Mouse (Mus musculus) heart, adult 18-20 months (tissue): ENCODE measurements at regions not wholly inside any gene's neighbourhood (a gene's known extent, or its start where the extent isn't known, plus 50 kb on each side); places are given as distances from the start of the nearest gene placed in this dataset.
A peak's percentile ranks its signal among the peaks of the same experiment; 100 is the strongest.

Experiments
- DNase-seq, 2 experiments: peaks; one replicate each; pipeline ENCODE4 v3.0.0; 2021 to 2022; ENCODE audit warnings: mixed read lengths in 1 of 2

DNA sequence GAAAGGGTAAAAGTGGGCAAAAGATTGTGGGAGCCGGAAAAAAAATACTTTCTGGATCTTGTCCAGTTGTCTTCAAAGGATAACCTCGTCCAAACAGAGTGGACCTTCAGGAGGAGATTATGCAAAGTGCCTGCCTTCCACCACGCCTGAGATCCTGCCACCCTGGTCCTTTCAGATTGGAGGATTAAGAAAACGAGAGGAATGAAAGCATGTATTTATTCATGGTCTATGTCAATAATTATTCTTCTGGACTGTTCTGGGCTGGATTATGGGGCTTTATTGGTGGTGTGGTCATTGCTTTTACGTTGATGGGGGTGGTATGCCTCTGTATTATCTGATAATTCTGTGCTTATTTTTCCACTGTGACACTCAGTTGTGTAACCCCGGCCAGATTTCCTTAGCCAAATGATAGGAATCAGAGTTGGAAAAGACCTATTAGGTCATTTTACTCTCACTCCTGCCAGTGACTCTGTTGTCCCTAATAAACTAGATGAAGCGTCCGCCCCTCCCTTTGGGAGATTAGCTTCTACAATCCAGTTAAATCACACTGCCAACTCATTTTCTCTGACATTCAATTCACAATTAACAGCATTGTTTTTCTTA, 656.3 kb downstream of the Slc22a22 start:
- peak; percentile 6 to 7 for DNase-seq

DNA sequence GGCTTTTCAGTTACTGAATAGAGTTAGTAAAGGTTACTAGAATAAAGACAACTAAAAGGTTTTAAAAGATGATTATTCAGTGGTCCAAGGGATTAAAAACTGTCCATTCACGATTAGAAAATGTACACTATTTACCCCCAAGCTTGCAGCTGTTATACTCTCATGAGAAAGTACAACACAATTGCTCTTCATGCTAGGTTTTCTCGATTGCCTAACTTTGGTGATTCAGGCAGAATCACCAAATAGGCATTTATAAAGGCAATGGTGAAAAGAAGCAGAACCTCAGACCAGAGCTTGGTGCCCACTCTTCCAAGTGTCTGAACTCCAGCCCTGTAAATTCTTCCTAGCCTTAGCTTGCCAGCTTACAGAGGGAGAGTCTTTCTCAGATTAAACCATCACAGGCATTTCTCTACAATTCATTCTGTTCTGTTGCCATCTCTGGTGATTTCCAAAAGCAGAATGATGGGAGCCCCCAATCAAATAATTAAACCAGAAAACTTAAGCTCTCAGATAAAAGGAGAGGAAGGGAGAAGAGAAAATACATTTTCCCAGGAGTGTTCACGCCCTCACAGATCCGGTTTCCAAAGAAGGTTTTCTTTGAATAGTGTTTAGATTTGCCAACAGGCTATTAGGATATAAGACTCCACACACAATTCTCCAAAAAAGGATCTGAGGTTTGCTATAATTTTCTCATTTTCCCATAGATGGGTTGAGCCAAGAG, 657.0 kb downstream of the Slc22a22 start:
- DNase-seq = no peak

DNA sequence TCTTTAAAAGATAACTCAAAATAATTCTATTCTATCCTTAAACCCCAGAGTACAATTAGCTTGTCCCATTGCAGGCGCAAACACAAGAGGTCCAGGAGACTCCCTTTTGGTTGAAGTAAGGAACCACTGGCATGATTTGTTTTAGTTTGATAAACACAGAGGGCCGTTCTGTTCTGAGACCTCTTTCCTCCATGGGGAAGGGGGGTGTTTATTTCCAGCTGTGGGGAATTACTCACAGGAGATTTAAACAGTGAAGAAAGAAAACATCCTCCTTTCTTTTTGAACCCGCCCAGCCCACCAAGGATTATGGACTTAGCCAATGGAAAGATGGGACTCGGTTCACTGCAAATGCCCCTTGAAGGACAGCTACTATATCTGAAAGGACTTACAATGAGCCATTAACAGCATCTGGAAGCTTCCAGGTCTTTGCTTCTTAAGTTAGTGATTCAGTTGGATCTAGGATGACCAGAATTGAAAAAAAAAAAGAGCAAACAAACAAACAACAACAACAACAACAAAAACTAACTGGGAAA, 659.2 kb downstream of the Slc22a22 start:
- no peak for DNase-seq

DNA sequence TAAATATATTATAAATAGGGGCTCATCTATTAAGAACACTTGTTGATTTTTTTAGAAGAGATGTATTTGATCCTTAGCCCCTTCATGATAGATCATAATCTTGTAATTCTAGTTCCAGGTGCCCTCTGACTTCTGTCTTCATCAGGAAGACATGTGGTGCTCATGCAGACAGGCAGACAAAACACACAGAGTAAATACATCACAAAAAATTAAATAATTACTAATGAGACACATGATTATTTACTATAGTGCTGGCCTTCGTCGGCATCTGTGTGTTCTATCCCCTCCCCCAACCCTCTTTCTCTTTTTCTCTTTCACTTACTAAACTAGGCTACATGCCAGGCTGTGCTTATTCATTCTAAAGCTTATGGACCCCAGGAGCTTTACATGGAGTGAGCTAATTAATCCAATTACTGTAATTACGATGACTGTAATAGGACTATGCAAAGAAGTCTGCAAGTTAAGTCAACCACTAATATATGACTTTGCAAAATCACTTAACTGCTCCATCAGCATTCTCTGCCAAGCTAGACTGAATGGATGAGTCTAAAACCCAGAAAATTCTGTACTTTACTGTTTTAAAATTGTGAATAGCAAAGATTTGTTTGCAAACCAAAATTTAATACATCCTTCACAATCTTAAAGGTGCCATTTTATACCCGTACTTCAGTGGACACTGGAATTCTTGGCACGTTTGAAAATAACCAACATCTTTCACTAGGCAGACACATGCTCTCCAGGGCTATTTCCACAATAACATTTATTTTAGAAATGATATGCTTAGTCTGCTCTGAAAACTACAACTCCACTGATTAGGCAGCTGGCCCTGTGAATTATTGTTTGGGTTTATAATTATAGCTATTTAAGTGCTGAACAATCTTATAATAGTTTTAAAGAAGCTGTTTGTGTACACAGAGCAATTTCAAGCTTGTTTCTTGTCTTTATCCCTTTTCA, 659.9 kb downstream of the Slc22a22 start:
- DNase-seq = no peak

DNA sequence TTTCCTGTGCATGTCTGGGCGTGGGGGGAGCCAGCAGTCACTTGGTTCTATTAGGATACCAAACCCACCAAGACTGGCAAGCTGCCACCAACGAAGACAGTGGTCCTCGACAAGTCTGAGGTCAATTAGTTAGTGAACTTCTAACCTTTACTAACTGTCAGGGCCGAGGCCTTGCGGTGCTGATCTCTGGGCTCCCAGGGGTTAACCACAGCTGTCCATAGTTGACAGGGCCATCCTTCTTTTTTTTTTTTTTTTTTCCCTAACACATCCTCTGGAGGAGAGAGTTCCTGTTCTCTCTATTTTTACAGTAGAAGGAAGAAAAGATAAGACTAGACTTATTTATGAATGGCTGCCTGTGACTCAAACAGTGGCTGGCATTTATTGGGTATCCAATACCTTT, 663.5 kb downstream of the Slc22a22 start:
- DNase-seq = no peak

DNA sequence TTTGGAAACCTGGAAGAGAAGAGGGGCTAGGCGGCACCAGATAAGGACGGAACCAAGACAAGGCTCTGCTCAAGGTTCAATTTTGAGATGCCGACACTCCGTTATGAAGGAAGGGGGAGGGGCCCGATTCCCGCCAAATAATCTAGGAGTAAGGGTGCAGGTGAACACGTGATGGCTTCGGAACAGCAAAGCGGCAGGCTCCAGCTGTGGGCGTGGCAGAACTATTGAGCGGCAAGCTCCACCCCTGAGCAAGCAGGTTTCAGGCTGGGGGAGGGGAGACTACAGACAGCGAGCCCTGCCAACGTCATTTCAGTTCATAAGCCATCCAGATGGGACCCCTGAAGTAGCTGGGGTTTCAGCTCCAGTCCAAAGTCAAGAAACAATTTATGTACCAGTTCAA, 667.3 kb downstream of the Slc22a22 start:
- DNase-seq = no peak

DNA sequence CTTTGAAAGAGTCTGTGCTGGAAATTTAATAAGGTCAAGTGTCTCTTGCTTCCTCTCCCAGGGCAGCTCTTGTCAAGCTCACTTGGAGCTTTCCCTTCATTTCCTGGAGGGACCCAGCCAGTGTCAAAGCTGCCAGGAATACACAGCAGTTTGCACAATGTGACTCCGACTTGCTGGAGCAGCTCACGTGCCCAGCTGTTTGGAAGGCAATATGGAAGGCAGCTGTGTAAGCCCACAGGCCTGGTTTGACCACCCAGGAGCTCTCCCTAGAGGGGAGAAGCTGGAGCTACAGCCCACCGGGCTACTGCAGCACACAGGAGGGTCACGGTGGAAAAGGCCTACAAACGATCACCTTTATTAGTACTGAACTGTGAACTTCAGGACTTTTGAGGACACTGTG, 669.8 kb downstream of the Slc22a22 start:
- DNase-seq = peak; percentile 18 to 49

DNA sequence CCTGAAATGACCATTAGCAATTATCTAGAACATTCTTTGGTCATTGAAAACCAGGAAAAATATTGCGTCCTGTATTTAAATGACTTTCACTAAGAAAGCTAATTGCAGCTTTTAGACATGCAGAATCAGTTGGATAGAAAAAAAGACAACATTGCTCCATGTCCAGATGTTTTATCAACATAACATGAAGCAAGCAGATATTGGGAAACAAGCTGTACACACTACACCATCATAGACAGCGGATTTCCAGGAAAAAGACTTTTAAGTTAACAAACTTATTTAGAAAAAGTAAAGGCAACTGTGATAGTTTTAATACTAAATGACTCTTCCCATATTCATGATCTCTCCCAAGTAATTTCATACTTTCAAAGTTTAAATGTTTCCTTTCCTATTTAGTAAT, 675.5 kb downstream of the Slc22a22 start:
- DNase-seq = no peak

DNA sequence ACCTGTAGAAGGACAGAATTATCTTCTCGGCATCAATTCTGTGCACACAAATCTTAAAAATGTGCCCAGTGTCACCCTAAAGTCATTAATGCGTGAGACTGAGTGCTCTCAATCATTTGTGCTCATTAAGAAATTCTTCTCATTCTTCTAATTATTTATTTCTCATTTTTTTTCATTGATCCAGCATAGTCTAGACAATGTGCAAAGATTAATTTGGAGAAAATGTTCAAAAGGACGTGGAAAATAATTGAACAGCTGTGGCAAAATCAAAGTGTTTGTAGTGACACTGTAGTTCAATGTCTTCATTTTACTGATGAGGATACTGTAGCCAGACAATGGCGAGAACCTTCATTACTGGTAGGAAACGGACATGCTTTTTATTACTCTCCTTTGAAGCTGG, 702.0 kb downstream of the Slc22a22 start:
- no peak for DNase-seq

DNA sequence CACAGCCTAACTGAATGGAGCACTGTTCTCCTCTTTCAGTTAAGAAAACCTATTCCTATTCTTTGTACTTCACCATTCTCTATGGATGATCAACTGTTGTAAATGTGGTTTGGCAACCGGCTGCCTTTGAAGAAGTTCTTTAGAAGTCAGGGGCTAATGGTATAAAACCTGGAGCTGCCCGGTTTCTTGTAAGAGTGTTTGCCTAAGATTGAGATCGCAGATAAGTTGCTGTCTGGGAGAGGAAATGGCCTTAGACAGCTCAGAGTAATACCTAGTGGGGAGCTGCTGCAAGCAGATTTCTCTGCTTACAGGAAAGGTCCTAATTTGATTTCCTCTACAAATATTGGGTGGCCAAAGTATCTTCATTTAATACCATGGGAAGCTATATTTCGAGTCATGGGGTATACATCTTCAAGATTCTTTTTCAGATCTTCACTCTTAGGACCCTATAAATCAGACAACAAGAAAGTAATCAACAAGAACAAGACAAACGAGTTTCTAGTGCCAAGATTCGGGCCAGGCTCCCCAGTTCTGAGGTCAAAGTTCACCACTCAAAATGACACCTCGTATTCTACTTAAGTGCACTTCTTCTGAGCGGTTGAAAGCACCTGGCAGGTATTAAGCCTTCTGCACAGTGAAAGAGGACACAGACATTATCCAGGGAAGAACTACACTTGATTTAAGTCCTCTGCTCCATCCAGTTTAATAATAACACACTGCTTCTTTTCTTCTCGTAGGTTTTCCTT, 702.6 kb downstream of the Slc22a22 start:
- no peak for DNase-seq

DNA sequence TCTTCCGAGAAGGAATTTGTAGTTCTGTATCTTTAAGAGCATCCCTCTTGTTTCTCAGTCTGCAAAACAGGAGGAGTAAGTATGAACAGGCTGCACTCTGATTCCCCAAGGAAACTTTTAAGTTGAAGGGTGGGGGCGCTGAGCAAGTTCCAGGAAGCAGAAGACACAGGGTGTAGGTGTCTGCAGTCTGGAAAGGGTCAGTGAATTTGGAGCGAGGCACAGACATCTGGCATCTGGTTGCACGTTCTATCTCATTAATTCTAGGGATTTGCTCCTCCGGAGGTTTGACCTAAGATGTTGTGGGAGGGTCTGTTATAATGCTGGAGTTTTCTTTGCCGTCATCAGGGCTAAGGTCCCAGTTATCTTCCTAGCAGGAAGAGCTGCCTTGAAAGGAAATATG, 711.1 kb downstream of the Slc22a22 start:
- DNase-seq = peak; percentile 11 to 39

DNA sequence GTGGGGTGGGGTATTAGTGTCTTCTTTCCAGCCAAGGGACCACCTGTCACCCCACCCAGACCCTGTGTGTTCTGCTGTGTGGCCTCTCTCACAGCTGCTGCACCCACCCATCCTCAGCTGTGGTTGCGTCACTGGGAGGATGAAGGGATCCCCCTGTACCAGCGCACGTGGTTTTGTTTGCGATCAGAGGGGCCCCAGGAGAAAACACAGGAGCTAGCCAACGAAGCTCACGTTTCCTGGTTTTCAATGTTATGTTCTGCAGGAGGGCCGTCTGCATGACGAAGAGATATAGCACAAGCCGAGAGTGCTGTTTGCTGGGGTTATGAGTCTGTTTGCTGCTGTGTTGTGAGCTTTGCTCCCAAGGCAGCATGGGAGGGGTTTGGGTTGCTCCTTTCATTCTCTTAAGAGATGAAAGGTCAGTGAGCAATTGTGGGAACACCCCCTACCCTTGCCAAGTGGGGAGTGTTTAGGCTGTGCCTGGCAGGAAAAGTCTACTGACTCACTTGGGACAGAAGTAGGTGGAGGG, 712.4 kb downstream of the Slc22a22 start:
- DNase-seq = peak; percentile 35 to 56

DNA sequence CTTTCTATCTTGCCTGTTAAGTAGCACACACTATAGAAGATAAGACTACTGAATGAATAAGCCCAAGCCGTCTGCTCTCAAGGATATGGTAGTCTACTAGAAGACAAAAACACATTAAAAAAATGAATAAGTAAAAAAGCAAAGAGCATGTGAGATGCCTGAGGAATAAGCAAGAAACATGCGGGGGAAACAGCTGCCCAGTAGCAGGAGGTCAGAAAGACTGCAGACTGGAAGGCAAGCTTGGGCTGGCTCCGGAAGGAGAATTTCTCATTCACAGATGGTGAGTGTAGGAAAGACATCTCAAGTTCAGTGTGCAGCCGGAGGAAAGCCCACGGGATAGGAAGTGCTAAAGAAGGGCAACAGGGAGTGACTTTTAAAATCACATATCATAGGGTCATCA, 713.4 kb downstream of the Slc22a22 start:
- DNase-seq = peak in 1 of 2 experiments; percentile 9

DNA sequence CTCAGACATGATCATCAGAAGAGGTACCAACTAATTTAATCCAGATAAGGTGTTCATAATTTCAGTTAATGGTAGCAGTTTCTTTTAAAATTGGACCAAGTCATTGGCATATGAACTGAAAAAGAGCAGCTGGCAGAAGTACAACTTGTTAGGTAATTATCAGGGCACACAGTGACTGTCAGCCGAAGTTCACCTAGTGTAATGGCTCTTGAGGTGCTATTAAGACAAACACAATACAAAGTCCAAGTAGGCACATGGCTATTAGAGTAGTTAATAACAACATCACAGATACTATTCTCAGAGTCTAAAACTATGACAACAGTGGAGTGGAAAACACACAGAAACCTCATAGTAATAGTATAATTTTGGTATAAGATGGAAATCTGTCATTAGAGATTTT, 730.7 kb downstream of the Slc22a22 start:
- no peak for DNase-seq

DNA sequence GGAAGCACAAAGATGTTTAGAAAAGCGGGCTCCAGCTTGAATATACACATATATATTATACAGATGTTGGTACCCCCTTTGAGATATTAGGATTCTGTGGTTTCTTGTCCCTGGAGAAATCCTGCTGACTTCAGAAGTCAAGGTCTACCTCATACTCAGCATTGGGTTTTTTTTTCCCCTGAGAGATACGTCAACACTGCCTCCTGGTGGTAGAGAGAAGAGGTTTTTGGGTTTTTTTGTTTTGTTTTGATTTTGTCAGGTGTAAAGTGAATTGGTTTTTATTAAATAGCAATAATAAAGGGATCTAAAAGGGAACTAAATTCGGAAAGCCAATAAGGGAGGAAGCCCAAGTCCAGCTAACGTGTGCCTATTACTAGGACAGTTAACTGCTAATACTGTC, 732.5 kb downstream of the Slc22a22 start:
- DNase-seq = peak in 1 of 2 experiments; percentile 15
